Mouse (Mus musculus) adrenal gland, adult 8-10 months (tissue): ENCODE measurements around the gene Cdca7l. TPM values are rescaled to one million over a fixed set of nuclear protein-coding genes. Genes with fewer than 3 reads are reported as not detected.

Source experiments
- DNase-seq: peaks from one replicate; pipeline ENCODE4 v3.0.0; 2022
- total RNA-seq, 4 experiments: library from RNA; stranded (reverse); gene quantifications; 2 replicates each; pipeline ENCODE4 v1.2.4; 2022

Cdca7l gene
- total RNA-seq, 4 experiments from 2014 or later, result 1.2 to 2.5 (median 1.4) TPM

GRCm38 (mm10) chr12:117810074-117810473 is 6.0 kb downstream of the Cdca7l start:
- no peak for DNase-seq

- no peak for DNase-seq
Measured at GRCm38 (mm10) chr12:117820138-117820858, 16.2 kb downstream of the Cdca7l start.

GRCm38 (mm10) chr12:117820859-117821221 is 16.8 kb downstream of the Cdca7l start:
- DNase-seq, result no peak

GRCm38 (mm10) chr12:117821394-117821793 is 17.3 kb downstream of the Cdca7l start:
- DNase-seq, result no peak

GRCm38 (mm10) chr12:117828350-117828749 is 24.3 kb downstream of the Cdca7l start:
- DNase-seq, result no peak

- DNase-seq, result no peak
Measured at GRCm38 (mm10) chr12:117831351-117831961, 27.4 kb downstream of the Cdca7l start.

- DNase-seq, result no peak
Measured at GRCm38 (mm10) chr12:117832190-117832589, 28.1 kb downstream of the Cdca7l start.

GRCm38 (mm10) chr12:117834652-117835051 is 30.6 kb downstream of the Cdca7l start:
- DNase-seq, result no peak

GRCm38 (mm10) chr12:117835371-117835770 is 31.3 kb downstream of the Cdca7l start:
- peak; percentile 22 for DNase-seq

GRCm38 (mm10) chr12:117837376-117837775 is 33.3 kb downstream of the Cdca7l start:
- DNase-seq, result no peak

- no peak for DNase-seq
Measured at GRCm38 (mm10) chr12:117840705-117841104, 36.6 kb downstream of the Cdca7l start.

GRCm38 (mm10) chr12:117842676-117843075 is 38.6 kb downstream of the Cdca7l start:
- DNase-seq, result no peak

- peak; percentile 15 for DNase-seq
Measured at GRCm38 (mm10) chr12:117843302-117844074, 39.4 kb downstream of the Cdca7l start.

GRCm38 (mm10) chr12:117844075-117844408 is 40.0 kb downstream of the Cdca7l start:
- no peak for DNase-seq

- no peak for DNase-seq
Measured at GRCm38 (mm10) chr12:117844917-117845316, 40.8 kb downstream of the Cdca7l start.

GRCm38 (mm10) chr12:117848621-117849020 is 44.5 kb downstream of the Cdca7l start:
- DNase-seq, result no peak

GRCm38 (mm10) chr12:117850472-117850871 is 46.4 kb downstream of the Cdca7l start:
- DNase-seq, result no peak

- no peak for DNase-seq
Measured at GRCm38 (mm10) chr12:117853316-117853715, 49.2 kb downstream of the Cdca7l start.

- DNase-seq, result no peak
Measured at GRCm38 (mm10) chr12:117857023-117857422, 52.9 kb downstream of the Cdca7l start.

- no peak for DNase-seq
Measured at GRCm38 (mm10) chr12:117857884-117858283, 53.8 kb downstream of the Cdca7l start.

- no peak for DNase-seq
Measured at GRCm38 (mm10) chr12:117860840-117861239, 56.8 kb downstream of the Cdca7l start.

- DNase-seq, result no peak
Measured at GRCm38 (mm10) chr12:117861249-117861648, 57.2 kb downstream of the Cdca7l start.

- no peak for DNase-seq
Measured at GRCm38 (mm10) chr12:117862655-117863054, 58.6 kb downstream of the Cdca7l start.
